Mouse (Mus musculus): ENCODE results near the gene Magi2. TPM values are rescaled to one million over a fixed set of nuclear protein-coding genes. Genes with fewer than 3 reads are reported as not detected.

Magi2 gene
- polyA plus RNA-seq, 1 experiment, result 0.18 TPM

DNA sequence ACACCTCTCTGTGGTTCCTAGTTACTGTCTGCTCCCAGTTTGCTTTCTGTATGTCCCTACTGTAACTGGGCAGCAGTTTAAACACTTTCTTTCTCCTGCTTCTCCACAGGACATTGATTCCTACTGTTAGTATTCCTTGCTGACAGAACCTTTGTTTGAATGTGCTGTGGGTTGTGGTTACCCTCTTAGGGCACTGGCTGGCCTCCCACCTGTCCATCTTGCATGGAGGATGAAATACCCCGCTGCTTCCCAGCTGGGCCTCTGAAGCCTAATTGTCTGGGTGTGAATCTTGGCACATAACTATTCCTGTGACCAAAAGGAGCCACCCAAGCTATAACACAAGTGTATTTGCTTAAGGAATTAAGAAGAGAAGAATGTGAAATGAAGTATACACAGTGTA lies 823.4 kb downstream of the Magi2 start:
- Histone ChIP-seq H3K36me3 (ENCODE audit: control insufficient read depth, insufficient read depth) (no peaks in the 10 kb centered on the region), H3ac (ENCODE audit: control insufficient read depth, insufficient read length, low read depth) (no peak overlapping the region), H3K27me3 (ENCODE audit: control insufficient read depth, insufficient read depth, insufficient read length) (no peaks in the 10 kb centered on the region), H3K4me3 (ENCODE audit: insufficient read depth, poor library complexity, severe bottlenecking) (no peak overlapping the region), H3K79me3 (ENCODE audit: low read depth) (no peaks in the 10 kb centered on the region), H3K79me2 (ENCODE audit: control insufficient read depth, insufficient read depth) (no peaks in the 10 kb centered on the region)
- TF ChIP-seq CEBPB (IDR thresholded peaks at IDR 0.05; ENCODE audit: low read depth) (no peak), MYOD1 (IDR thresholded peaks at IDR 0.05; ENCODE audit: control insufficient read depth, insufficient read length, low read depth) (no peak), MYOG (IDR thresholded peaks at IDR 0.05; ENCODE audit: control insufficient read depth, extremely low read depth, insufficient read length) (no peak), CTCF (IDR thresholded peaks at IDR 0.05; ENCODE audit: control insufficient read depth, insufficient read depth, insufficient read length) (no peak), FOSL1 (IDR thresholded peaks at IDR 0.05; ENCODE audit: insufficient read depth, low read length, poor library complexity, severe bottlenecking) (no peak), MAX (IDR thresholded peaks at IDR 0.05) (no peak), USF1 (IDR thresholded peaks at IDR 0.05; ENCODE audit: low read depth) (no peak)

GRCm38 (mm10) chr5:20055000-20055399 lies 828.2 kb downstream of the Magi2 start:
- Histone ChIP-seq H3K79me2 (ENCODE audit: control insufficient read depth, insufficient read depth) (no peaks in the 10 kb centered on the region), H3K36me3 (ENCODE audit: control insufficient read depth, insufficient read depth) (no peaks in the 10 kb centered on the region), H3K27me3 (ENCODE audit: control insufficient read depth, insufficient read depth, insufficient read length) (no peaks in the 10 kb centered on the region), H3K79me3 (ENCODE audit: low read depth) (no peaks in the 10 kb centered on the region), H3K4me3 (ENCODE audit: insufficient read depth, poor library complexity, severe bottlenecking) (no peak overlapping the region), H3ac (ENCODE audit: control insufficient read depth, insufficient read length, low read depth) (no peak overlapping the region)
- no peak for TF ChIP-seq FOSL1 (IDR thresholded peaks at IDR 0.05; ENCODE audit: insufficient read depth, low read length, poor library complexity, severe bottlenecking)
- no peak for TF ChIP-seq MYOG (IDR thresholded peaks at IDR 0.05; ENCODE audit: control insufficient read depth, extremely low read depth, insufficient read length)
- TF ChIP-seq USF1 (IDR thresholded peaks at IDR 0.05; ENCODE audit: low read depth), result no peak
- TF ChIP-seq MAX (IDR thresholded peaks at IDR 0.05), result no peak

DNA sequence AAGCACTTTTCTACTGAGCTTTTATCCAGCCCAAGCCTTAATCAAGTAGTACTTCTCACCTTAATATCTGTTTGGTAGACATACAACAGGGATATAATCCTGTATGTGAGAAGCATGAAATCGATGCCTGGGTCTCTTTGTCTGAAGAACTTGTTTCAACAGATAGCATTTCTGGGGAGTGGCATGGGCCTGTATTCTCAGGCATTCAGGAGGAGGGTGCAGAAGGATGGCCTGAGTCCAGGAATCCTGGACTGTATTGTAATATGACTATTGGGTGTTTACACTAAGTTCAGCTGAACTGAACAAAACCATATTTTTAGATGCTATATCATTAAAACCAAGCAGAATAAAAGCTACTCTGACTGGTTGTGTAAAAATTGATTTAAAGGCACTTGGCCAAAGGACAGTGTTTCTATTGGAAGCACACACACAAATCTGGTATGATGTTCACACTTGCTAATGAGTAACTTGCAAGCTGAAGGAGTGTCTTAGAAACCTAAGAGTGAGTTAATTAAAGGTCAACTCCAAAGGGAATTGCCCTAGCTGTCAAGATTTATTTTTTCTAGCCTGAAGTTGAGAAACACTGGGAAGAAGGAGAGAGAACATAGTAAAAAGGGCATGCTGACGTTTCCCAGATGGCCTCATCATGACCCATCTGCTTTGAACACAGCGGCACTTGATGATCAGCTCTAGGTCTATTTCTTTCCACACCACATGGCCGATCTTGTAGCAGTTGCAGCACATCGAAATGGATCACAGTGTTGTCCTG lies 829.4 kb downstream of the Magi2 start:
- H3K79me3 ChIP-seq (ENCODE audit: low read depth), result no peaks in the 10 kb centered on the region
- no peaks in the 10 kb centered on the region for H3K36me3 ChIP-seq (ENCODE audit: control insufficient read depth, insufficient read depth)
- H3K27me3 ChIP-seq (ENCODE audit: control insufficient read depth, insufficient read depth, insufficient read length), result no peaks in the 10 kb centered on the region
- TF ChIP-seq CTCF (IDR thresholded peaks at IDR 0.05; ENCODE audit: control insufficient read depth, insufficient read depth, insufficient read length), result no peak
- TF ChIP-seq MYOD1 (IDR thresholded peaks at IDR 0.05; ENCODE audit: control insufficient read depth, insufficient read length, low read depth), result no peak
- no peak for TF ChIP-seq CEBPB (IDR thresholded peaks at IDR 0.05; ENCODE audit: low read depth)
- TF ChIP-seq MYOG (IDR thresholded peaks at IDR 0.05; ENCODE audit: control insufficient read depth, extremely low read depth, insufficient read length), result no peak
- no peak for TF ChIP-seq FOSL1 (IDR thresholded peaks at IDR 0.05; ENCODE audit: insufficient read depth, low read length, poor library complexity, severe bottlenecking)
- TF ChIP-seq USF1 (IDR thresholded peaks at IDR 0.05; ENCODE audit: low read depth), result no peak
- no peak for TF ChIP-seq MAX (IDR thresholded peaks at IDR 0.05)
- no peak overlapping the region for H3ac ChIP-seq (ENCODE audit: control insufficient read depth, insufficient read length, low read depth)
- H3K79me2 ChIP-seq (ENCODE audit: control insufficient read depth, insufficient read depth), result no peaks in the 10 kb centered on the region
- no peak overlapping the region for H3K4me3 ChIP-seq (ENCODE audit: insufficient read depth, poor library complexity, severe bottlenecking)

- Histone ChIP-seq H3K27me3 (ENCODE audit: control insufficient read depth, insufficient read depth, insufficient read length) (no peaks in the 10 kb centered on the region), H3K79me3 (ENCODE audit: low read depth) (no peaks in the 10 kb centered on the region), H3ac (ENCODE audit: control insufficient read depth, insufficient read length, low read depth) (no peak overlapping the region), H3K4me3 (ENCODE audit: insufficient read depth, poor library complexity, severe bottlenecking) (no peak overlapping the region), H3K36me3 (ENCODE audit: control insufficient read depth, insufficient read depth) (no peaks in the 10 kb centered on the region), H3K79me2 (ENCODE audit: control insufficient read depth, insufficient read depth) (no peaks in the 10 kb centered on the region)
- TF ChIP-seq MYOG (IDR thresholded peaks at IDR 0.05; ENCODE audit: control insufficient read depth, extremely low read depth, insufficient read length), result no peak
Observed at GRCm38 (mm10) chr5:20056856-20057255, 830.0 kb downstream of the Magi2 start.

DNA sequence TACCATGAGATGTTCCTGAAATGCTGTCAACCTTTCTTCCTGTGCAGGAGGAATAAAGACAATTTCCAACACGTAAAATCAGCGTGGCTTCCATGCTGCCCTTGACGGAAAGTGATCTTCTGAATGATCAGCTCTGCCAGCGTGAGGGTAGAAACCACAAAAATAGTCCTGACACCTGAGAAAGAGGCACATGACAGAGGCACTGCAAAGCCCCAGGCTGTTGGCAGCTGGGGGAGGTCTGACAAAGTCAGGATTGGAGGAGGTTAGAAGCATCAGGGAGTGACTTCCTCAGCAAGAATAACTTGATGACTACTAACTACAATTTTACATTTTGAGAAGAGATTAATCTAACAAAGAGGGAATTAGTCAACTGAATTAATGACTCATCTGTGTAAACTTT lies 835.2 kb downstream of the Magi2 start:
- Histone ChIP-seq H3K4me3 (ENCODE audit: insufficient read depth, poor library complexity, severe bottlenecking) (no peak overlapping the region), H3K79me3 (ENCODE audit: low read depth) (no peaks in the 10 kb centered on the region), H3ac (ENCODE audit: control insufficient read depth, insufficient read length, low read depth) (no peak overlapping the region), H3K79me2 (ENCODE audit: control insufficient read depth, insufficient read depth) (no peaks in the 10 kb centered on the region), H3K27me3 (ENCODE audit: control insufficient read depth, insufficient read depth, insufficient read length) (no peaks in the 10 kb centered on the region), H3K36me3 (ENCODE audit: control insufficient read depth, insufficient read depth) (no peaks in the 10 kb centered on the region)
- TF ChIP-seq MYOG (IDR thresholded peaks at IDR 0.05; ENCODE audit: control insufficient read depth, extremely low read depth, insufficient read length) (no peak), FOSL1 (IDR thresholded peaks at IDR 0.05; ENCODE audit: insufficient read depth, low read length, poor library complexity, severe bottlenecking) (no peak), MAX (IDR thresholded peaks at IDR 0.05) (no peak), CEBPB (IDR thresholded peaks at IDR 0.05; ENCODE audit: low read depth) (no peak), CTCF (IDR thresholded peaks at IDR 0.05; ENCODE audit: control insufficient read depth, insufficient read depth, insufficient read length) (no peak), MYOD1 (IDR thresholded peaks at IDR 0.05; ENCODE audit: control insufficient read depth, insufficient read length, low read depth) (no peak), USF1 (IDR thresholded peaks at IDR 0.05; ENCODE audit: low read depth) (no peak)

DNA sequence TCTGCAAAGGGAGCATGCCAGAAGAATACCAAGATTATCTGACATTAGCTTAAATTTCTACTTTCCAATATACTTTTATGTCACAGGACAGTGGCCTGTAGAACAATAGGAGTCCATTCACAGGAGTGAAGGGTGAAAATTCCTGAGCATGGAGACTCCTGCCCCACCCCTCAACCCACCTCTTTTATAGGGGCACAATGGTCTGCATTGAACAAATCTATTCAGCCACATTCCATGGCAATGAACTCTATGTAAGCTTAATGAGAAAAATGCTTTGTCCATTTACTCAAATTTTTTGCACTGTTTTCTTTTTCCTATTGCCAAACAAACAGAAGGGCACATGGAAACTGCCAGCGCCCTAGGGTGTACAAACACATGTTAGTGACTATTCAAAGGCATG lies 838.2 kb downstream of the Magi2 start:
- Histone ChIP-seq H3ac (ENCODE audit: control insufficient read depth, insufficient read length, low read depth) (no peak overlapping the region), H3K79me3 (ENCODE audit: low read depth) (no peaks in the 10 kb centered on the region), H3K79me2 (ENCODE audit: control insufficient read depth, insufficient read depth) (no peaks in the 10 kb centered on the region), H3K4me3 (ENCODE audit: insufficient read depth, poor library complexity, severe bottlenecking) (no peak overlapping the region), H3K36me3 (ENCODE audit: control insufficient read depth, insufficient read depth) (no peaks in the 10 kb centered on the region), H3K27me3 (ENCODE audit: control insufficient read depth, insufficient read depth, insufficient read length) (no peaks in the 10 kb centered on the region)
- TF ChIP-seq MYOG (IDR thresholded peaks at IDR 0.05; ENCODE audit: control insufficient read depth, extremely low read depth, insufficient read length), result no peak
- TF ChIP-seq USF1 (IDR thresholded peaks at IDR 0.05; ENCODE audit: low read depth), result no peak
- TF ChIP-seq FOSL1 (IDR thresholded peaks at IDR 0.05; ENCODE audit: insufficient read depth, low read length, poor library complexity, severe bottlenecking), result no peak
- TF ChIP-seq MYOD1 (IDR thresholded peaks at IDR 0.05; ENCODE audit: control insufficient read depth, insufficient read length, low read depth), result no peak
- TF ChIP-seq MAX (IDR thresholded peaks at IDR 0.05), result no peak
- no peak for TF ChIP-seq CEBPB (IDR thresholded peaks at IDR 0.05; ENCODE audit: low read depth)
- TF ChIP-seq CTCF (IDR thresholded peaks at IDR 0.05; ENCODE audit: control insufficient read depth, insufficient read depth, insufficient read length), result no peak

Measured in C2C12 (cell line).